Mouse (Mus musculus) adrenal gland (tissue): ENCODE data around the gene H13.

Source experiments
- intact Hi-C: fragments of 180-260 bp; cut with DNase I; formaldehyde crosslinking; loops from one replicate; pipeline ENCODE4 v1.15.1; 2025

The H13 gene

GRCm38 (mm10) chr2:152729013-152729635 lies 59.9 kb downstream of the H13 start:
- intact Hi-C loops = no loop called here

- intact Hi-C loops = no loop called here
These were observed 60.4 kb downstream of the H13 start for GRCm38 (mm10) chr2:152729636-152730020.

- intact Hi-C loops = no loop called here
These were observed 63.9 kb downstream of the H13 start for GRCm38 (mm10) chr2:152733201-152733600.

- intact Hi-C loops = no loop called here
These were observed 65.2 kb downstream of the H13 start for GRCm38 (mm10) chr2:152734501-152734900.

- intact Hi-C loops = no loop called here
These were observed 65.7 kb downstream of the H13 start for GRCm38 (mm10) chr2:152734984-152735383.

- intact Hi-C loops = no loop called here
These were observed 66.9 kb downstream of the H13 start, which contains the start of gene Id1 for GRCm38 (mm10) chr2:152736090-152736601. Id1 (plus strand) TSS chr2:152736251.

- intact Hi-C loops = no loop called here
These were observed 67.5 kb downstream of the H13 start for GRCm38 (mm10) chr2:152736748-152737147.

GRCm38 (mm10) chr2:152737306-152738221 lies 68.3 kb downstream of the H13 start:
- intact Hi-C loops = no loop called here

GRCm38 (mm10) chr2:152738341-152738740 lies 69.1 kb downstream of the H13 start:
- intact Hi-C loops = no loop called here

- intact Hi-C loops = no loop called here
These were observed 70.0 kb downstream of the H13 start for GRCm38 (mm10) chr2:152739031-152739841.

- intact Hi-C loops = no loop called here
These were observed 70.6 kb downstream of the H13 start for GRCm38 (mm10) chr2:152739842-152740260.

GRCm38 (mm10) chr2:152740490-152740889 lies 71.2 kb downstream of the H13 start:
- intact Hi-C loops = no loop called here

GRCm38 (mm10) chr2:152741153-152742041 lies 72.1 kb downstream of the H13 start:
- intact Hi-C loops = loop anchor here (2.0 kb wide), 1 partner anchor 45 kb away; no protein-coding TSS in a partner anchor

GRCm38 (mm10) chr2:152742435-152742834 lies 73.2 kb downstream of the H13 start:
- intact Hi-C loops = loop anchor here (2.0 kb wide), 1 partner anchor 46 kb away; no protein-coding TSS in a partner anchor

- intact Hi-C loops = no loop called here
These were observed 84.9 kb downstream of the H13 start, which contains the start of gene Cox4i2 for GRCm38 (mm10) chr2:152753944-152754711. Cox4i2 (plus strand) TSS chr2:152754173.

- intact Hi-C loops = no loop called here
These were observed 87.5 kb downstream of the H13 start for GRCm38 (mm10) chr2:152756474-152757393.

- intact Hi-C loops = no loop called here
These were observed 88.2 kb downstream of the H13 start for GRCm38 (mm10) chr2:152757478-152757877.
